Comparison of ENCODE assay signal across 18 mouse cellular contexts in genomic region chr12:112507264-112507663, GRCm38 (mm10). TPM values are rescaled to one million over a fixed set of nuclear protein-coding genes. Genes with fewer than 3 reads are reported as not detected.
DNase-seq lines count a peak whose midpoint lies in the region; ATAC-seq lines count a peak whose summit lies in the region.
"Had no signal": no experiment of that assay in that cellular context is flagged by ENCODE, and none has a peak within 500 bp of the region (broad histone marks: within the 10 kb centered on the region; RNA-seq: fewer than 3 reads in every experiment).

No protein-coding gene starts in this region.

- H3K27me3 ChIP-seq in forebrain, embryonic 11.5 days (ENCODE audit: control insufficient read depth, insufficient read depth, low read length) = peaks cover 18% of the 10 kb centered on the region
- peaks cover 49% of the 10 kb centered on the region for H3K27me3 ChIP-seq in forebrain, embryonic 10.5 days (ENCODE audit: poor library complexity, severe bottlenecking)
- H3K27me3 ChIP-seq in midbrain, embryonic 13.5 days = peaks cover 39% of the 10 kb centered on the region

- H3K36me3 ChIP-seq in forebrain, embryonic 11.5 days (ENCODE audit: control insufficient read depth, insufficient read depth, low read length) = no peaks in the 10 kb centered on the region
- no peaks in the 10 kb centered on the region for H3K36me3 ChIP-seq in forebrain, embryonic 10.5 days (replicated peaks)
- peaks cover 4% of the 10 kb centered on the region; the same call in 1 of the 2 replicates for H3K36me3 ChIP-seq in midbrain, embryonic 13.5 days
- H3K36me3 ChIP-seq: heart, embryonic 12.5 days had no signal

- WGBS in forebrain, embryonic 11.5 days = 31% methylated on average over 4 of the region's 4 CpGs
- 52% methylated on average over 4 of the region's 4 CpGs for WGBS in forebrain, embryonic 10.5 days
- 11% methylated on average over 4 of the region's 4 CpGs for whole genome bisulfite sequencing in midbrain, embryonic 13.5 days

- no peak for DNase-seq in forebrain, embryonic 11.5 days (ENCODE audit: low spot score)
- DNase-seq in forebrain, embryonic 10.5 days (ENCODE audit: extremely low spot score, low spot score) = no peak
- DNase-seq in right cerebral cortex, postnatal 14 days = peak; percentile 36
- DNase-seq in right cerebral cortex, postnatal 4 days = no peak
- DNase-seq in cerebellum, postnatal 36 days = no peak
- no peak for DNase-seq in gastrocnemius, adult 18-20 months (ENCODE audit: low spot score)
- DNase-seq: adrenal gland, postnatal 10 days; gastrocnemius, postnatal 10 days; kidney, adult 9 months; layer of hippocampus, adult 9-11 months had no signal

- ATAC-seq in forebrain, embryonic 11.5 days (replicated peaks; ENCODE audit: low FRiP score) = peak; percentile 60
- peak; percentile 81 for ATAC-seq in midbrain, embryonic 13.5 days
- ATAC-seq in megakaryocyte-erythroid progenitor cell, adult 5-6 weeks (replicated peaks; ENCODE audit: low FRiP score, low TSS enrichment, poor library complexity, severe bottlenecking) = no peak

- no peak overlapping the region for H3K4me2 ChIP-seq in forebrain, embryonic 11.5 days (ENCODE audit: low read depth, low read length, severe bottlenecking)
- H3K4me2 ChIP-seq in midbrain, embryonic 13.5 days (replicated peaks) = peak overlapping the region; percentile 61
- H3K4me2 ChIP-seq: heart, embryonic 12.5 days had no signal

- no peak overlapping the region for H3K27ac ChIP-seq in forebrain, embryonic 11.5 days (ENCODE audit: low read depth, low read length)
- H3K27ac ChIP-seq in forebrain, embryonic 10.5 days = no peak overlapping the region
- H3K27ac ChIP-seq in midbrain, embryonic 13.5 days = peak overlapping the region; percentile 88
- H3K27ac ChIP-seq: macrophage; stomach, postnatal 0 days had no signal

- H3K9me3 ChIP-seq in forebrain, embryonic 11.5 days (ENCODE audit: control insufficient read depth, low read length) = no peaks in the 10 kb centered on the region
- no peaks in the 10 kb centered on the region for H3K9me3 ChIP-seq in forebrain, embryonic 10.5 days
- H3K9me3 ChIP-seq in midbrain, embryonic 13.5 days = no peaks in the 10 kb centered on the region
- H3K9me3 ChIP-seq: heart, embryonic 12.5 days had no signal

- H3K9ac ChIP-seq in forebrain, embryonic 11.5 days (ENCODE audit: low read length) = no peak overlapping the region
- no peak overlapping the region for H3K9ac ChIP-seq in midbrain, embryonic 13.5 days (replicated peaks)
- H3K9ac ChIP-seq: heart, embryonic 12.5 days had no signal

- no peak overlapping the region for H3K4me3 ChIP-seq in forebrain, embryonic 11.5 days (ENCODE audit: low read depth, low read length)
- no peak overlapping the region for H3K4me3 ChIP-seq in forebrain, embryonic 10.5 days
- H3K4me3 ChIP-seq in midbrain, embryonic 13.5 days (replicated peaks) = no peak overlapping the region
- H3K4me3 ChIP-seq: heart, embryonic 12.5 days had no signal

- no peaks in the 10 kb centered on the region; the same call in 1 of the 2 replicates for H3K4me1 ChIP-seq in forebrain, embryonic 11.5 days (replicated peaks; ENCODE audit: control insufficient read depth, insufficient read depth, low read length)
- peaks cover 39% of the 10 kb centered on the region for H3K4me1 ChIP-seq in forebrain, embryonic 10.5 days
- H3K4me1 ChIP-seq in midbrain, embryonic 13.5 days (replicated peaks) = peaks cover 70% of the 10 kb centered on the region

RNA-seq across cellular contexts. Expression of gene Tmem179, which starts 9.3 kb away (rescaled TPM):
- 3.1 and 3.4 TPM in 2 replicates for polyA plus RNA-seq in forebrain, embryonic 11.5 days (2014; fragmentation: Nextera tagmentation; extraction: Ambion mirVana)
- 0.55 and 0.89 TPM in 2 replicates for polyA plus RNA-seq in forebrain, embryonic 10.5 days (2016; fragmentation: Nextera tagmentation; extraction: Ambion mirVana)
- polyA plus RNA-seq in midbrain, embryonic 13.5 days (2015; fragmentation: Nextera tagmentation; extraction: Ambion mirVana) = 35.3 and 36.9 TPM in 2 replicates
- not detected for total RNA-seq in gastrocnemius, adult 18-20 months (2021)
- total RNA-seq in megakaryocyte-erythroid progenitor cell, adult 5-6 weeks (2014; fragmentation: Nextera tagmentation) = not detected in 2 replicates
- not detected in 2 replicates for total RNA-seq in megakaryocyte-erythroid progenitor cell, adult 5-6 weeks (2017)
- total RNA-seq: common myeloid progenitor, adult 5-6 weeks; neutrophil, adult 5-6 weeks had no signal
- polyA plus RNA-seq: macrophage had no signal

RNA-seq across cellular contexts. Expression of gene A530016L24Rik, which starts 18.0 kb away (rescaled TPM):
- 0.13 TPM in 1 of 2 replicates, not detected in the other for polyA plus RNA-seq in forebrain, embryonic 11.5 days (2014; fragmentation: Nextera tagmentation; extraction: Ambion mirVana)
- polyA plus RNA-seq in forebrain, embryonic 10.5 days (2016; fragmentation: Nextera tagmentation; extraction: Ambion mirVana) = not detected in 2 replicates
- 0.09 and 0.15 TPM in 2 replicates for polyA plus RNA-seq in midbrain, embryonic 13.5 days (2015; fragmentation: Nextera tagmentation; extraction: Ambion mirVana)
- total RNA-seq in gastrocnemius, adult 18-20 months (2021) = 1 to 10 TPM; 1.9 to 2.7 TPM
- total RNA-seq in megakaryocyte-erythroid progenitor cell, adult 5-6 weeks (2014; fragmentation: Nextera tagmentation) = not detected in 2 replicates
- total RNA-seq in megakaryocyte-erythroid progenitor cell, adult 5-6 weeks (2017) = not detected in 2 replicates
- total RNA-seq: common myeloid progenitor, adult 5-6 weeks; neutrophil, adult 5-6 weeks had no signal
- polyA plus RNA-seq: limb, embryonic 11.5 days; macrophage; stomach, postnatal 0 days had no signal
